Mouse (Mus musculus) testis, adult 2 months (tissue): ENCODE measurements at regions not wholly inside any gene's neighbourhood (a gene's known extent, or its start where the extent isn't known, plus 50 kb on each side); places are given as distances from the start of the nearest gene placed in this dataset.

Experiments used
- CTCF ChIP-seq: fragments of 200-500 bp; IDR thresholded peaks from 2 replicates; pipeline ENCODE4 v1.5.1; 2012; ENCODE audit warnings: low read depth, mild to moderate bottlenecking, inconsistent platforms, low read length, moderate library complexity; ENCODE audit not compliant: control insufficient read depth, insufficient read depth, insufficient replicate concordance
- POLR2A ChIP-seq: fragments of 200-500 bp; IDR thresholded peaks from 2 replicates; pipeline ENCODE4 v1.6.1; 2012; ENCODE audit warnings: low read depth, mild to moderate bottlenecking, inconsistent platforms, low read length, moderate library complexity; ENCODE audit not compliant: control insufficient read depth

DNA sequence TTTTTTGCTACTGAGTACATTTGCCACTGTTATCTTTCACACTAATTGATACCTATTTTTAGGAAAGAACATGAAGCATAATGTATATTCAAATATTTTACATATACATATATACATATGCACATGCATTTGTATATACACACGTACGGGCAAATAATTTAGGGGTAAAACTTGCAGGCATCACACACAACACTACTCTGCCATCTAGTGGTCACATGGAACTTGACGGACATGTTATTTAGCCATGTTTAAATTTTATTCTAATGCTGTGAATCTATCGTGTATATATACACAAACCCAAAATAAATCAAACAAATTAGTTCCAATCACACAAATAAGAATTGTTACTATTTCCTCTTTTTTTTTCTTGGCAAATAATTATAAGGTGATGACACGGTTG is 466.5 kb downstream of the Kcnj2 start:
- TF ChIP-seq POLR2A (no peak), CTCF (no peak)
